Mouse (Mus musculus) induced T-regulatory cell, adult 2 months (primary cell): ENCODE data around the gene Tes3-ps.
A peak's percentile ranks its signal among the peaks of the same experiment; 100 is the strongest.

Source experiments
- DNase-seq: peaks from one replicate; pipeline ENCODE4 v3.0.0-alpha.2; 2012; ENCODE audit warnings: low read depth

Tes3-ps gene

DNA sequence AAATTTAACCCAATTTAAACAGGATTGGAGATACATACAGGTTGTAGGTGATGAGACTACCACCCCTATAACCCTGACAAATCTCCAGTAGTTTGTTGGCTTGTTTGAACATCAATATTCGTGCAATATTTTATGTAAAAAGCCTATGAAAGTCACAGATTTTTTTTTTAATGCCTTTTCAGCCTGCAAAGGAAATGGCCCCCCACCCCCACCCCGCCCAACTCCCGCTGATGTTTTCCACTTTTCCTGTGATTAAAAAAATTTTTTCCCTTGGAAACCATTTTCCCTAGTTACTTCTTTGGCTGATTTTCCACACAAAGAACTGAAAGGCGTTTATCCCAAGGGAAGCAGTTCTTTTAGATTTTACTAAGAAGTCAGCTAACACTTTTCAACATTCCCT is 11.4 kb downstream of the Tes3-ps start, which contains the start of gene Ecm2:
Gene Ecm2 (plus strand): TSS at position 301 of the 400 bp plus-strand sequence.
- DNase-seq = peak; percentile 4

DNA sequence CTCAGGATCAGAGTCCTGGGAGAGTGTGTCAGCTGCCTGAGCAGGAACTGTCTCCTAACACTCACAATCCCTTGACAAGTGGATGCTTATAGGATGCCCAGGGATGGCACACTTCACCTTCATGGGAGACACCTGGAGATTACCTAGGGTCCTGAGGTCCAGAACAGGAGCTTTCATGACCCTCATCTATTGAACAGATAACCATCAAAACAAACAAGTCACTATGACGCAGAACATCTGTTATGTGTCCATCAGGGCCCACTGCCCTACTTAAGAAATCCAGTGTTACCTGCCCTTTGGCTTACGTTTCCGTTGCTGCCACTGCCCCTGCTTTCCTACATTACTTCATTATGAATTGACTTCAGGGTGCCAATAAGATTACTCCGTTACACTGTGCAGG is 12.7 kb downstream of the Tes3-ps start:
- no peak for DNase-seq

DNA sequence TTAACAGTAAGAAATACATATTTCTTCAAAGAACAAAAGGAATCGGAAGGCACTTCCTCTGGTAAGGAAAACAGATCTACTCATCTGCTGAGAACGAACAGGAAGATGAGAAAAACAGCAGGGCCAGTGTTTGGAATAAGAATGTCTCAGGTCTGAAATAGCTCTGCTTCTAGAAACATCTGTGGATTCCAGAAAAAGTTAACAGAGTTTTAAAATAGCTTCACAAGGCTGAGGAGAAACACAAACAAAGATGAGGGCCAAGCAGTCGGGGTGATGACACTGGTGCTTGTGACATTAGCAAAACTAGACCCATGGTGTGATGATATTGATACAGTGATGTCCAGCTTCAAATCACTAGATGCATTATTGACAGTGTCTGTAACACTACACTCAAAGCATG is 14.1 kb downstream of the Tes3-ps start:
- no peak for DNase-seq

DNA sequence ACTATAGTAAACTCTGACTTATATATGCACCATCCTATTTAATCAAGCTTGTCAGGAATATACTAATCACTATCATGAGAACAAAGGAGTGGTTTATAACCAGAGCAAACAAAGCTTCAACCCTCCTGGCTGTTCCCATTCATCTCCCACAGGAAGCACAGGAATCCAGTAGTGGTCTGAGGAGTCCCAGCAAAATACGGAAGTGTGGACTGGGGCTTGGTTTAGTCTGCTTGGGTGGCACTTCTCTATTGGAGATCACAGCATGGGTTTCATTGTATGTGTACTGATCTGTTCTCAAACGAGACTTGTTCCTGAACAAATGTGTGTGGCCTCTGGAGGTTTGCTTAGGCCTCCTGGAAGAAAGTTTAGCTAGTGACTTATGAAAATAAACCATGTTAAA is 25.6 kb downstream of the Tes3-ps start:
- no peak for DNase-seq

DNA sequence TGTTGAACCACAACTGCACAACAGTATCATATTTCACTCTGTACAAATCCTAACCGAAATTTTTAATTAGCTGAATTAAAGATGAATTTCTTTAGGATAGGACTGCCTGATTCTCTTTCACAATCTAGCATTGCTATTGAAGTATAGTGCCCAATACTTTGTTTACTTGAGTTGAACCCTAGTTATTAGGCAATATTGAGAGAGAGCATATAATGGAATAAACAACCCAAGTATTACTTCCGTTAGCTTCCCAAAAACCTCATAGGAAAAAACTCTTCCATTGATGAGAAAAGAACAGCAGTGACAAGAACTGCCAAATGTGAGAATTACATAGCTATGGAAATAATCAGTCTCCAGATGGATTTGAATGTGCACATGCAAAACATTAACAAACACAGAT is 33.1 kb downstream of the Tes3-ps start:
- no peak for DNase-seq

DNA sequence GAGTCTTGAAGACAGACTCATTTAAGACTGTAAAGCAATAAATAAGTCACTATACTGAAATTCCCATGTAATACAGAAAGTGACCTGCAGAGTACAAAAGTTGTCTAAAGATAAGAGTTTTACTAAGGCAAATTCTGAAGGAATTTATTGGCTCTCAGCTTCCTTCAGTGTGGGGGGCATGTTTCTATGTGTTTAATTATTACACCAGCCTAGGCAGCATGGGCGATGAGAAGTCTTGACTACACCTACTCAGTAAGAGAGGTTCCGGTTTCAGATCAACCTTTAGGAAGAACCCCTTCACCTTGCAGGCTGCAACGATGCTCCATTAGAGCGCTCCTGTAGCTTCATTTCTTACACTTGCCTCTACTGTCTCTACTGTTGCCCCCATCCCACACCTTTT is 37.5 kb downstream of the Tes3-ps start:
- DNase-seq = no peak

DNA sequence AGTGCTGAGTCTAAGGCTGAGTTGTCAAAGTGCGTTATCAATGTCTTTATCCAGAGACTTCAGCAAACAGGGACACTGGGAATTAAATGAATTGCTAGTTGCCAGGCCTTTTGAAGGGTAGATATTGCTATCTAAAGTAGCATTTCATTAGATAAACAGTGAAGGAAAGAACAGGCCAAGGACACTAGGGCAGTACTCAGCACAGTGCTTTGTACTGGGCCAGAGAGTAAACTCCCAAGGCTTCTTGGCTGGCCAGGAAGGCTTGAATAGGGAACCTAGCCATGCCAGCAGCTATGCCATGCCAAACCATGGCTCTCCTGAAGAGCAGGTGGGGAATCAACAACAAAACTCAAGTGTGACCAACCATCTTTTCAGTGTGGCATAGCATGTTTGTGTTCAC is 43.8 kb downstream of the Tes3-ps start:
- no peak for DNase-seq

DNA sequence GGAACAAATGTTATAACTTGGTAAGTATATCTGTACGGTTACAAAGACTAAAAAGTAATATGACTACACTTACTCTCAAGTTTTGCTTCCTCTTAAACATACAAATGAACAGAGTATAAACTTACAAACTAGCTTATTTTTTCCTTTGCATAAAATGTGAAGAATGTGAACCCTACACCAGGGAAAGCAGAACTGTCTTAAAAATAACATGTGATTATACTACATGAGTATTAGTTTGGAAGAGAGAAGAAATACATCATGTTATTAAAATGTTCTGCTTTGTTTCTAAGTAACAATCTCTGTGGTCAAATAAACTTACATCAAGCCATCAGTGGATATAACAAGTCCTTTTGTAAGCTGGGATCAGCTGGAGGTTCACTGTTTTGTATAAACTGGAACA is 45.6 kb downstream of the Tes3-ps start:
- DNase-seq = no peak

DNA sequence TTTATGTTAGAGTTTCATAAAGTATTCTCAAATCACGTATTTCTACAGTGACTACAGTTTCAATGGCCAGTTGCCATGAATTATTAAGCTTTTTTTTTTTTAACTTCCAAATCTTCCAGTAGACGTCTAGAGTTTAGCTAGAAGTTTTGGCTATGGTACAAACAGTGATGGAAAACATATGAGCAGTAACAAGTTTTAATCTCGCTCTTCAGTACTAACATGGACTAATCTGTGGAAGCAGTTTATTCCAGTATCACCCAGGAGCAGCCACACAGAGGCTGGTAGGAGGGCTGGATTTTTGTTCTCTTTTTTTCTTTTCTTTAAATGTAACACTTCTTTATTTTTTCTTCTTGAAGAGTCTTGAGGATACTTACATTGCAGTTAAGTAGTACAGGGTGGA is 51.2 kb downstream of the Tes3-ps start, which contains the start of gene Aspn:
Gene Aspn (plus strand): TSS at position 165 of the 400 bp plus-strand sequence.
- no peak for DNase-seq

DNA sequence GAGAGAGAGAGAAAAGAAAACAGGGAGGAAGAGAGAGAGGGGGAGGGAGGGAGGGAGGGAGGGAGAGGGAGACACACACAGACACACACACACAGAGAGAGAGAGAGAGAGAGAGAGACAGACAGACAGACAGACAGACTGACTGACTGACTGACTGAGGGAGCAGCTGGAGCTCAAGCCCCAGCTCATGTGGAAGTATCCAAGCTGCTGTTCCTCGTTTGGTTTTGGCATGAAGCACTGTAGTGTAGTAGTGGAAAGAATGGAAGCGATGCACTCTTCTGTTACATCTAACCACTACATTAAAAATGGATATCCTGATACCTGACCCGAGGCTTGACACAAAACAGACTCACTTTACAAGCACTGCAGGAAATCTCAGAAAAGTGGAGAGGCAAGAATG is 52.5 kb downstream of the Tes3-ps start:
- DNase-seq = no peak
